Mouse (Mus musculus) right cerebral cortex, postnatal 4 days (tissue): ENCODE results near the gene Adra2b.

Experiments
- DNase-seq: peaks from one replicate; pipeline ENCODE4 v3.0.0-alpha.2; 2022

The Adra2b gene

DNA sequence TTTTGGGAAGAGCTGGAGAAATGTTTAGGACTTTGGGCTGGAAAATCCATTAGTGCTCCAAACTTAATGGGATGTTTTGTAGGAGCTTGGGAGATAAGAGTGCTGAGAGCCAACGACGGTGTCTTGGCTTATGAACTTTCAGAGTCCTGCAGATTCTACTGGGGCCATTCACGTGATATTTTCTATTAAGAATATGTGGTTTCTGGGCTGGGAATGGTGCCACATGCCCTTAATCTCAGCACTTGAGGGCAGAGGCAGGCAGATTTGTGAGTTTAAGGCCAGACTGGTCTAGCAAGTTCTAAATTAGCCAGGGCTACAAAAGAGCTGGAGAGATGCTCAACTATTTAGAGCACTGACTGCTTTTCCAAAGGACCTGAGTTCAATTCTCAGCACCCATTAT is 27.3 kb downstream of the Adra2b start:
- no peak for DNase-seq

GRCm38 (mm10) chr2:127390846-127391245 is 27.8 kb downstream of the Adra2b start:
- no peak for DNase-seq

DNA sequence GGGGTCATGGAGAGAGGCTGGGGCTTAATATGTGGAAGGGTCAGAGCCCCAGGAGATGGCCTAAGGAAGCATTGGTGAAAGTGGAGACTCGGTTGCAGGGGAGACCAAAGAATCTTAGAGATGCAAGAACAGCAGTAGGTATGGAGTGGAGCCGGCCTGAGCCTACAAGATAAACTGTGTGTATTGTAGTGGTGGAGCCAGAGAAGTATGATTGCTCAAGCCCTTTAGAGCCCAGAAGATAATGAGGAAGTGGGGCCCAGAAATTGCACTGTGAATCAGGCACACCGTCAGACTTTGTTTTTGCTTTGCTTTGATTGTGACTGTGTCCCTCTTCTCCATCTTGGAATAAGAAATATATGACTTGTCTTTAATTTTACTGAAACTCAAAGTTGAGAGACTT is 28.3 kb downstream of the Adra2b start:
- DNase-seq, result no peak

DNA sequence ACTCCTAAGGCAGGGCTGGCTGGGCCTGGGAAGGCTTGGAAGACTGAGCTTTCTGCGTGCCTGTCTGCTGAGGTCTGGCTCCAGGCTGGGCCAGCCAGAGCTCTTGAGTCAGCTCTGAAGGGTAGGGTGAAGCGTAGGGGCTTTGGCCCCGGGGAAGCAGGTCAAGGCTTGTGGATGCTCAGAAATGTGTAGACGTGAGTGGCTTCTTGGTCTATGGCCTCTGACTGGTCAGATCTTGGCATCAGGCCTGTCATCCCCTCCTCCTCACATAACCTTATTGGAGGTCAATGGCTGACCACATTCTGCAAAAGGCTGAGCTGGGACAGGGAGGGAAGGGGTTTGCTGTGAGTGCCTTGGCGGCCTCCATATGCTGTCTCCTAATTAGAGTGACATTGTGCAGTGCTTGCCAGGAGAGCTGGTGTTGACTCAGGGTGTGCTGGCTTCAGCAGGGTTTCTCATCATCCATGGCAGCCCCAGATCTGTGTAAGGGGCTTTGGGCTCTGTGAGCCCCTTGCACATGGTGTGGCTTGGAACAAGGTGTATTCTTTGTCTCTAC is 31.7 kb downstream of the Adra2b start:
- no peak for DNase-seq

DNA sequence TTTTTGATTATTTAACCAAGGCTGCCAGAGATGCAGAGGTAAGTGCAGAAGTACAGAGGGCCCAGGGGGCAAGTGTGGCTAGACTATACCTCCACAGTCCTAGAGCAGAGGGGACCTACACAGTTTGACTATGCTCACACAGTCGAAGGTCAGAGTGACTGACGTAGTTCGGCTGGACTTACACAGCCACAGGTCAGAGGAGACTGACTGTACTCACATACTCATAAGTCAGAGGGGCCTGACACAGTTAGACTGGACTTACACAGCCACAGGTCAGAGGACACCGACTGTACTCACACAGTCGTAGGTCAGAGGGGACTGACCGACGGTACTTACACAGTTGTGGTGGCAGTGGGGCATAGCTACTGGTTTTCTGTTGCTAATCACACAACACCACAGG is 35.7 kb downstream of the Adra2b start:
- DNase-seq, result no peak

DNA sequence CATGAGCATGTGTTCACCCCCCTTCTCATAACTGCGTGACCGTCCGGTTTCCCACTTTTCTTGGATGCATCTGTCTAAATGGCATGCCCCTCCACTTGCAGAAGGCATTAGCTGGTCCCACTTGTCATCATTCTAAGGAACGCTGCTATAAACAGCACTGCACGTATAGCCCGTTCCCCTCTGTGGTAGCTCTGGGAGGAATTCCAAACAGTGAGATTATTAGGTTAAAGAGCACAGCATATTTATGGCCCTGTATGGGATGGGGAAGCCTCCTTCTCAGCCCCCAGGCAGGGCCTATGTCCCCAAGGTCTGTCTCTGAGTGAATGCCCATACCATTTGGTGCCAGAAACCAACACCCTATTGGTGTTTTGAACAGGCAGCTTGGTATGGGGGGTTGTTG is 48.1 kb downstream of the Adra2b start:
- no peak for DNase-seq

DNA sequence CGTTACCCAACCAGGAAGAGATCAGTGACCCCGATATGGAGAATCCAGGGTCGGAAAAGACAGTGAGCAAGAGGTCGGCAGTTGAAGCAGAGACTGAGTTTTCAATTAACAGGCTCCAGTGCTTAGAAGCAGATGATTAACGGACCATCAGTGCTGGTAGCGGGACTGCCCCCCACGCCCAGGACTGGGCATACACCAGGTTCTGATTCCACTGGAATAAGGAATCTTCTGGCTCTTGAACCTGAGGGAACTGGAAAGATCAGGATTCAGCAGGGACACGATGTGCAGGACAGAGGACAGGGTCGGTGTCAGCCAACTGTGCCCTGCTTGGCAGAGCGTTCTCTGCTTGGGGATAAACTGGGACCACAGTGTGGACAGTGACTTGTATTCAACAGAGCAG is 52.8 kb downstream of the Adra2b start:
- no peak for DNase-seq

DNA sequence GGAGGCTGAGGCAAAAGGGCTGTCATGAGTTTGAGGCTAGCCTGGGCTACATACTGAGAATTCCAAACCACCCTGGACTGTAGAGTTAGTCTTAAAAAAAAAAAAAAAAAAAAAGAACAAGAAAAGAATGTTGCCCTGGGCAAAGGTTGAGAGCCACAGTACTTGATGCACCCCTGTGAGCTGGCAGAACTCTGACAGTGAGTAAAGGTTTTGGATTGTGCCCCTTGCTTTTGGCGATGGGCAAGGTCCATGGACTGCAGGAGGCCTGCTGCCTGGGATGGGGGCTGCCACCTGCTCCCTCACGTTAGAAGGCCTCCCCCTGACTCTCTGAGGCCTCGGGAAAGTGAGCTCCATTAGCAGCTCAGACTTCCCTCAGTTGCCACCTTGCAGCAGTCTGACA is 53.7 kb downstream of the Adra2b start:
- no peak for DNase-seq
